21 mouse cellular contexts compared by ENCODE assay signal in genomic region chr1:92329491-92329890, GRCm38 (mm10).
"Had no signal": no experiment of that assay in that cellular context is flagged by ENCODE, and none has a peak within 500 bp of the region (broad histone marks: within the 10 kb centered on the region; RNA-seq: fewer than 3 reads in every experiment).

No protein-coding gene starts in this region.

- H3K4me1 ChIP-seq: limb, embryonic 12.5 days; midbrain, embryonic 12.5 days; midbrain, embryonic 15.5 days; neural tube, embryonic 12.5 days; neural tube, embryonic 15.5 days had no signal

- DNase-seq: kidney, adult 2 months; layer of hippocampus, adult 9-11 months; left cerebral cortex, postnatal 4 days; liver, postnatal 0 days; lung, embryonic 14.5 days; retina, postnatal 1 day; thymus, adult 2 months; thymus, postnatal 14 days; thymus, postnatal 4 days had no signal

- H3K4me2 ChIP-seq: limb, embryonic 12.5 days; limb, embryonic 15.5 days; liver, embryonic 11.5 days; lung, embryonic 14.5 days; midbrain, embryonic 12.5 days; midbrain, embryonic 15.5 days; neural tube, embryonic 12.5 days; neural tube, embryonic 15.5 days had no signal

- H3K9ac ChIP-seq: limb, embryonic 12.5 days; limb, embryonic 15.5 days; liver, embryonic 14.5 days; liver, postnatal 0 days; lung, embryonic 14.5 days; midbrain, embryonic 12.5 days; midbrain, embryonic 15.5 days; neural tube, embryonic 12.5 days; neural tube, embryonic 15.5 days had no signal

- H3K36me3 ChIP-seq: limb, embryonic 12.5 days; limb, embryonic 15.5 days; midbrain, embryonic 12.5 days; midbrain, embryonic 15.5 days; neural tube, embryonic 12.5 days; neural tube, embryonic 15.5 days had no signal

- H3K9me3 ChIP-seq: limb, embryonic 12.5 days; limb, embryonic 15.5 days; midbrain, embryonic 12.5 days; midbrain, embryonic 15.5 days; neural tube, embryonic 12.5 days; neural tube, embryonic 15.5 days had no signal

- H3K4me3 ChIP-seq: layer of hippocampus, adult 2 months; limb, embryonic 12.5 days; limb, embryonic 15.5 days; midbrain, embryonic 12.5 days; midbrain, embryonic 15.5 days; neural tube, embryonic 12.5 days; neural tube, embryonic 15.5 days had no signal

- H3K27me3 ChIP-seq: limb, embryonic 15.5 days; midbrain, embryonic 12.5 days; midbrain, embryonic 15.5 days; neural tube, embryonic 12.5 days; neural tube, embryonic 15.5 days had no signal

- ATAC-seq: liver, postnatal 0 days; midbrain, embryonic 15.5 days had no signal

- H3K27ac ChIP-seq: kidney, postnatal 0 days; layer of hippocampus, adult 2 months; limb, embryonic 12.5 days; limb, embryonic 15.5 days; liver, embryonic 14.5 days; macrophage; midbrain, embryonic 12.5 days; midbrain, embryonic 15.5 days; neural tube, embryonic 12.5 days; neural tube, embryonic 15.5 days; stomach, postnatal 0 days had no signal
